Mouse (Mus musculus): ENCODE results near the gene Upk3bl. TPM values are rescaled to one million over a fixed set of nuclear protein-coding genes. Genes with fewer than 3 reads are reported as not detected.
"Not testable (repeated sequence)": the region's sequence is repeated elsewhere in the genome, so short reads cannot be mapped to it uniquely, and the experiment has no call there.

Upk3bl gene
- polyA plus RNA-seq, 1 experiment from 2014 or later: 1.2 TPM

DNA sequence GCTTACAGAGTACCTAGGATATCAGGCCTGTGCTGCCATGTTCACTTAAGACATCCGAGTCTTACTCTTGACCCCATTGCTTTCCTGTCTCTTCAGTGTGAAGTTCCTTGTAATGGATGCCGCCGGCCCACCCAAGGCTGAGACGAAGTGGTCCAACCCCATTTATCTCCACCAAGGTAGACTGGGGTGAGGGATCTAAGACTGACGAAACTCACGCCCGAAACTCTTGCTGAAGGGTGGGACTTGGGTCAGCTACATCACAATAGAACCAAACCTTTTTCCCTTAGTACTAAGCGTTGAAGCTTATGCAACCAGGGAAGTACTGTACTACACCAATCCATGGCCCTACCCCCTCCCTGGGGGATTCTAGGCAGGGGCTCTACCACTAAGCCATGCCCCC is 12.6 kb upstream of the Upk3bl start:
- WGBS: 95% methylated on average over 8 of the region's 8 CpGs
- ATAC-seq (replicated peaks; ENCODE audit: extremely low read depth, insufficient read depth, low FRiP score): no peak
- Histone ChIP-seq H3K4me3 (ENCODE audit: low read length) (no peak overlapping the region), H3K27ac (ENCODE audit: low read length) (no peak overlapping the region), H3K36me3 (ENCODE audit: control insufficient read depth, insufficient read depth) (no peaks in the 10 kb centered on the region), H3K4me2 (ENCODE audit: low read depth, low read length) (no peak overlapping the region), H3K4me1 (ENCODE audit: control insufficient read depth, insufficient read depth, low read length) (no peaks in the 10 kb centered on the region), H3K27me3 (ENCODE audit: control insufficient read depth, insufficient read depth, low read length) (no peaks in the 10 kb centered on the region), H3K9me3 (replicated peaks; ENCODE audit: control insufficient read depth, low read length) (no peaks in the 10 kb centered on the region), H3K9ac (ENCODE audit: low read length) (no peak overlapping the region)

GRCm38 (mm10) chr5:136044865-136045264 is 9.4 kb upstream of the Upk3bl start:
- H3K27ac ChIP-seq (ENCODE audit: low read length): no peak overlapping the region
- WGBS: 69% methylated on average over 13 of the region's 13 CpGs
- H3K4me1 ChIP-seq (ENCODE audit: control insufficient read depth, insufficient read depth, low read length): no peaks in the 10 kb centered on the region
- no peak overlapping the region for H3K9ac ChIP-seq (ENCODE audit: low read length)
- no peaks in the 10 kb centered on the region for H3K36me3 ChIP-seq (ENCODE audit: control insufficient read depth, insufficient read depth)
- no peak overlapping the region for H3K4me3 ChIP-seq (ENCODE audit: low read length)
- no peak overlapping the region for H3K4me2 ChIP-seq (ENCODE audit: low read depth, low read length)
- no peaks in the 10 kb centered on the region for H3K9me3 ChIP-seq (replicated peaks; ENCODE audit: control insufficient read depth, low read length)
- ATAC-seq (replicated peaks; ENCODE audit: extremely low read depth, insufficient read depth, low FRiP score): no peak
- H3K27me3 ChIP-seq (ENCODE audit: control insufficient read depth, insufficient read depth, low read length): no peaks in the 10 kb centered on the region

GRCm38 (mm10) chr5:136045408-136045807 is 8.9 kb upstream of the Upk3bl start:
- Histone ChIP-seq H3K9me3 (replicated peaks; ENCODE audit: control insufficient read depth, low read length) (no peaks in the 10 kb centered on the region), H3K27ac (ENCODE audit: low read length) (no peak overlapping the region), H3K36me3 (ENCODE audit: control insufficient read depth, insufficient read depth) (no peaks in the 10 kb centered on the region), H3K4me2 (ENCODE audit: low read depth, low read length) (no peak overlapping the region), H3K4me1 (ENCODE audit: control insufficient read depth, insufficient read depth, low read length) (no peaks in the 10 kb centered on the region), H3K27me3 (ENCODE audit: control insufficient read depth, insufficient read depth, low read length) (no peaks in the 10 kb centered on the region), H3K9ac (ENCODE audit: low read length) (no peak overlapping the region), H3K4me3 (ENCODE audit: low read length) (no peak overlapping the region)
- ATAC-seq (replicated peaks; ENCODE audit: extremely low read depth, insufficient read depth, low FRiP score): no peak
- 37% methylated on average over 9 of the region's 9 CpGs for WGBS

DNA sequence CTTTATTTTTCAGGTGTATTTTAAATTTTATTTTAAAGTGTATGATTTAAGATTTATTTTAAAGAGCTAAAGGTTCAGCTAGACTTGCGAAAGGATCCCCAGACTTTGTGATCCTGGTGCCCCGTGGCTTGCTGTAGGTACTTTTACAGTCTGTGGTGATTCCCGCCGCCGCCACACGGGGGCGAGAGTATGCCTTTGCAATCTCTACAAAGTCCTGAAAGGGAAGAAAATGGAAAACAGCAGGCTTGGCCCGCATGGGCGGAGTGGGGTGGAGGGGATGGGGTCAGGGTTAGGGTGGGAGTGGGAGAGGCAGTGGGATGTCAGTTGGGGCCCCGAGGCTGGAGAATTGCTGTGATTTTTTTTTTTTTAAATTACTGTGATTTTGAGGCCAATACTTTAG is 8.3 kb upstream of the Upk3bl start:
- H3K27me3 ChIP-seq (ENCODE audit: control insufficient read depth, insufficient read depth, low read length): no peaks in the 10 kb centered on the region
- H3K4me3 ChIP-seq (ENCODE audit: low read length): no peak overlapping the region
- no peaks in the 10 kb centered on the region for H3K9me3 ChIP-seq (replicated peaks; ENCODE audit: control insufficient read depth, low read length)
- 3% methylated on average over 10 of the region's 10 CpGs for WGBS
- no peak overlapping the region for H3K27ac ChIP-seq (ENCODE audit: low read length)
- no peak overlapping the region for H3K9ac ChIP-seq (ENCODE audit: low read length)
- H3K36me3 ChIP-seq (ENCODE audit: control insufficient read depth, insufficient read depth): no peaks in the 10 kb centered on the region
- ATAC-seq (replicated peaks; ENCODE audit: extremely low read depth, insufficient read depth, low FRiP score): 0 out of 2 replicates have a peak, but pooled peaks have one; percentile 30
- H3K4me1 ChIP-seq (ENCODE audit: control insufficient read depth, insufficient read depth, low read length): no peaks in the 10 kb centered on the region
- H3K4me2 ChIP-seq (ENCODE audit: low read depth, low read length): no peak overlapping the region

GRCm38 (mm10) chr5:136048541-136048940 is 5.8 kb upstream of the Upk3bl start:
- not testable (repeated sequence) for H3K9ac ChIP-seq (ENCODE audit: low read length); H3K4me3 ChIP-seq (ENCODE audit: low read length); H3K4me2 ChIP-seq (ENCODE audit: low read depth, low read length); H3K27ac ChIP-seq (ENCODE audit: low read length); H3K27me3 ChIP-seq (ENCODE audit: control insufficient read depth, insufficient read depth, low read length); H3K36me3 ChIP-seq (ENCODE audit: control insufficient read depth, insufficient read depth); ATAC-seq (replicated peaks; ENCODE audit: extremely low read depth, insufficient read depth, low FRiP score); H3K9me3 ChIP-seq (replicated peaks; ENCODE audit: control insufficient read depth, low read length)
- H3K4me1 ChIP-seq (ENCODE audit: control insufficient read depth, insufficient read depth, low read length): peaks cover 10% of the 10 kb centered on the region

DNA sequence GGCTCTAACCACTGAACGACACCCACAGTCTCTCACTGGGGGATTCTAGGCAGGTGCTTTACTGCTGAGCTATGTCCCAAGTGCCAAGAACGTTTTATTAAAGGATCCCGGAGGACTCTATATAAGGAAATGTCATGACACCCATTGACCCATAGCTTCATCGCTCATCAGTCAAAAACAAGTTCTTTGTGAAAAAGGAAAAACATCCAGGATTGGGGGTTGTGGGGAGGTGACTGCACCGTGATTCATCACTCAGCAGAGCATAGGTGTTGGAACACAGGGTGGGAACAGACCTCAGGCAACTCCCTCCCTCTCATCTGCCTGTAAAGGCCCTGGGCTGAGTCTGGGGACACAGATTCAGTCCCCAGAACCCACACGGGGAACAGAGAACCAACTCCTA is 4.4 kb upstream of the Upk3bl start:
- Histone ChIP-seq H3K9me3 (replicated peaks; ENCODE audit: control insufficient read depth, low read length) (no peaks in the 10 kb centered on the region), H3K4me3 (ENCODE audit: low read length) (no peak overlapping the region), H3K4me1 (ENCODE audit: control insufficient read depth, insufficient read depth, low read length) (peaks cover 10% of the 10 kb centered on the region), H3K36me3 (ENCODE audit: control insufficient read depth, insufficient read depth) (no peaks in the 10 kb centered on the region), H3K9ac (ENCODE audit: low read length) (no peak overlapping the region), H3K4me2 (ENCODE audit: low read depth, low read length) (no peak overlapping the region), H3K27me3 (ENCODE audit: control insufficient read depth, insufficient read depth, low read length) (no peaks in the 10 kb centered on the region), H3K27ac (ENCODE audit: low read length) (no peak overlapping the region)
- no peak for ATAC-seq (replicated peaks; ENCODE audit: extremely low read depth, insufficient read depth, low FRiP score)
- 57% methylated on average over 6 of the region's 6 CpGs for WGBS

DNA sequence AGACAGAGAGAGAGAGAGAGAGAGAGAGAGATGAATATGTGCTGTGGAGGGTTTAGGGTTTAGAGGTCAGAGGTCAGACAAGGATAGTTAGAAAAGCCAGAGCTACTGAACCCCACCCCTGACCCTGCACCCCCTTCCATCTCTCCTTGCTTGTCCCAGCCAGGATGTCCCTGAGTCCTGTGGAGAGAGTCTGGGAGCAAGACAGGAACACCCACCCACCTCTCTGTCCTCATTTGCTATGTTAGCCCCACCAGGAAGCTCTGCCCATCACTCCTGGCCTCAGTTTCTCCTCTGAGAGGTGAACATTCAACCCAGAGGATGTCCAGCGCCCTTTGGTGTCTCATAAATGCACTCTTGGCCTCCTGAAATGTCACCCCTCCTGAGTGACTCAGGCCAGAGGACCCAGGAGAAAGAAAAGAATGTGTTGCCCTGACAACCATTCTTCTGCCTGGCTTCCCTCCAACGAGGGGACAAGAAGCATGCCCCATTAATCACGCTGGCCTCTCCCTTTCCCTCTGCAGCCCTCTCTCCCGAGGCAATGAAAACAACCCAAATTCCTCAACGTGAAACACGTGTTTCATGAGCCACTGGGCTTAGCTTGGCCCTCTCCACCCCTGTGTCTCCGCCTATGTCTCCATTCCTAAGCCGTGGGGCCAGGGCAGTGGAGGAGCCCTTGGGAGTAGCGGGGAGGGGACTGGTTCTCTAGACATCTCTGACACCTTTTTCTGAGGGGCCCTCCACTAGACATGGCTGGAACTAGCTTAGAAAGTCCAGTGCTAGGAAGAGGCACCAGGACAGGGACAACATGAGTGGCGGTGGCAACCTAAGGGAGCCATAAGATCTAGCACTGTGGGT is 2.8 kb upstream of the Upk3bl start:
- Histone ChIP-seq H3K4me2 (ENCODE audit: low read depth, low read length) (0 out of 2 replicates have a peak overlapping the region, but pooled peaks have one; percentile 9), H3K4me3 (ENCODE audit: low read length) (no peak overlapping the region), H3K9ac (ENCODE audit: low read length) (no peak overlapping the region), H3K4me1 (ENCODE audit: control insufficient read depth, insufficient read depth, low read length) (peaks cover 10% of the 10 kb centered on the region), H3K27me3 (ENCODE audit: control insufficient read depth, insufficient read depth, low read length) (no peaks in the 10 kb centered on the region), H3K36me3 (ENCODE audit: control insufficient read depth, insufficient read depth) (no peaks in the 10 kb centered on the region), H3K27ac (ENCODE audit: low read length) (peak overlapping the region; percentile 66), H3K9me3 (replicated peaks; ENCODE audit: control insufficient read depth, low read length) (no peaks in the 10 kb centered on the region)
- 16% methylated on average over 10 of the region's 10 CpGs for WGBS
- ATAC-seq (replicated peaks; ENCODE audit: extremely low read depth, insufficient read depth, low FRiP score): peak; percentile 85

- peaks cover 10% of the 10 kb centered on the region for H3K4me1 ChIP-seq (ENCODE audit: control insufficient read depth, insufficient read depth, low read length)
- H3K27ac ChIP-seq (ENCODE audit: low read length): no peak overlapping the region
- 76% methylated on average over 8 of the region's 8 CpGs for WGBS
- H3K36me3 ChIP-seq (ENCODE audit: control insufficient read depth, insufficient read depth): no peaks in the 10 kb centered on the region
- no peak for ATAC-seq (replicated peaks; ENCODE audit: extremely low read depth, insufficient read depth, low FRiP score)
- H3K4me2 ChIP-seq (ENCODE audit: low read depth, low read length): no peak overlapping the region
- no peaks in the 10 kb centered on the region for H3K9me3 ChIP-seq (replicated peaks; ENCODE audit: control insufficient read depth, low read length)
- no peak overlapping the region for H3K9ac ChIP-seq (ENCODE audit: low read length)
- H3K4me3 ChIP-seq (ENCODE audit: low read length): no peak overlapping the region
- peaks cover 3% of the 10 kb centered on the region; the same call in 1 of the 2 replicates for H3K27me3 ChIP-seq (ENCODE audit: control insufficient read depth, insufficient read depth, low read length)
Measured at GRCm38 (mm10) chr5:136052861-136053655, 1.2 kb upstream of the Upk3bl start.

DNA sequence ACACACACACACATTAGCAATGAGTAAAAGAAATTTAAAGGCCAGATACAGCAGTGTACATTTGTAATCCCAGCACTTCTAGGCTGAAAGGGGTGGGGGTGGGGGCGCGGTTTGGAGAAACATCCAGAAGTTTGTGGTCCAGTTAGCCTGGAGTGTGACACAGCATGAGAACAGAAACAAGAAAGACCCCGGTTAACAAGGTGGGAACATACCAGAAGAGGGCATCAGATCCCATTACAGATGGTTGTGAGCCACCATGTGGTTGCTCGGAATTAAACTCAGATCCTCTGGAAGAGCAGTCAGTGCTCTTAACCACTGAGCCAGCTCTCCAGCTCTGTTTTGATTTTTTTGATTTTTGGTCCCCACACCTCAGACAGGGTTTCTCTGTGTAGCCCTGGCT is 1.8 kb downstream of the Upk3bl start:
- Histone ChIP-seq H3K27ac (ENCODE audit: low read length) (no peak overlapping the region), H3K4me3 (ENCODE audit: low read length) (no peak overlapping the region), H3K27me3 (ENCODE audit: control insufficient read depth, insufficient read depth, low read length) (peaks cover 5% of the 10 kb centered on the region), H3K9ac (ENCODE audit: low read length) (no peak overlapping the region), H3K36me3 (ENCODE audit: control insufficient read depth, insufficient read depth) (no peaks in the 10 kb centered on the region), H3K4me2 (ENCODE audit: low read depth, low read length) (no peak overlapping the region), H3K4me1 (ENCODE audit: control insufficient read depth, insufficient read depth, low read length) (peaks cover 10% of the 10 kb centered on the region), H3K9me3 (replicated peaks; ENCODE audit: control insufficient read depth, low read length) (no peaks in the 10 kb centered on the region)
- no peak for ATAC-seq (replicated peaks; ENCODE audit: extremely low read depth, insufficient read depth, low FRiP score)
- WGBS: 36% methylated on average over 4 of the region's 4 CpGs

Data from heart, embryonic 16.5 days (tissue).